Mouse (Mus musculus) olfactory bulb, adult 2 months (tissue): Measurements from ENCODE around the gene Garnl3. TPM values are rescaled to one million over a fixed set of nuclear protein-coding genes. Genes with fewer than 3 reads are reported as not detected.

Experiments used
- H3K27ac ChIP-seq: fragments of 200-500 bp; 2 replicates; pipeline ENCODE4 v1.5.1; 2012; ENCODE audit warnings: low read depth, low read length; ENCODE audit not compliant: insufficient read depth
- H3K4me1 ChIP-seq: fragments of 200-500 bp; 2 replicates; pipeline ENCODE4 v1.6.1; 2012; ENCODE audit warnings: low read length; ENCODE audit not compliant: control insufficient read depth, insufficient read depth
- H3K4me3 ChIP-seq: fragments of 200-500 bp; 2 replicates; pipeline ENCODE4 v1.5.1; 2012; ENCODE audit warnings: mild to moderate bottlenecking, low read depth, low read length, moderate library complexity; ENCODE audit not compliant: insufficient read depth
- CTCF ChIP-seq: fragments of 200-500 bp; IDR thresholded peaks from 2 replicates; pipeline ENCODE4 v1.5.1; 2012; ENCODE audit warnings: low read depth, mild to moderate bottlenecking, low read length, moderate library complexity; ENCODE audit not compliant: insufficient read depth
- POLR2A ChIP-seq: fragments of 200-500 bp; IDR thresholded peaks from 2 replicates; pipeline ENCODE4 v1.6.1; 2012; ENCODE audit warnings: mild to moderate bottlenecking, low read depth, low read length, moderate library complexity; ENCODE audit not compliant: insufficient read depth
- WGBS: fragments of 180-500 bp; shearing (Covaris S2); methylation state at CpG from one replicate; pipeline ENCODE4 v1.1.7; 2018; 5-methylcytosine and 5-hydroxymethylcytosine counted together
- polyA plus RNA-seq: library from polyadenylated mRNA; stranded (reverse); fragments of >200 nt; gene quantifications from 2 replicates; pipeline ENCODE4 v1.2.4, GENCODE M21; 2012; ENCODE audit warnings: low replicate concordance; ENCODE audit not compliant: missing spikeins, insufficient read depth, insufficient read length

Gene Garnl3
- polyA plus RNA-seq, 1 experiment, result not detected

DNA sequence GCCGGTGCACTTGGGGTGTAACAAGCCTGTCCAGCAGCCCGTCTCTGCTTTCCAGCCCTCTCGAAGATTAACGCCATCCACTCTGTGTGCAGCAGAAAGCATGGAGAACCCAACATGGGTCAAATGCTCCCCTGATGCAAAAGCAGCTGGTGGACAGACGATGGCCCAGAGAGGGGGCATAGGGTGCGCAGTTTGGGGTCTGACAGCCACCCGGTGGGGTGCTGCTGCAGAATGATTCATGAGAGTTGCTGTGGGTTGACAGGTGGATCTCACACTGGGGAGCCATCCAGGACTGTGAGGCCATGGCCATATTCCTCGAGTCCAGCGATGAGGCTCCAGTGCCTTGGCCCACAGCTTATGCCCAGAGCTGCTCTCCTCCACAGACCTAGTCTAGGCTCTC is 5.8 kb upstream of the Garnl3 start:
- Histone ChIP-seq H3K4me1 (no peaks in the 10 kb centered on the region), H3K4me3 (no peak overlapping the region), H3K27ac (no peak overlapping the region)
- TF ChIP-seq POLR2A (no peak), CTCF (no peak)
- 92% methylated on average over 9 of the region's 9 CpGs for WGBS

GRCm38 (mm10) chr2:33136366-33136765 is 4.9 kb upstream of the Garnl3 start:
- H3K4me1 ChIP-seq, result peaks cover 4% of the 10 kb centered on the region
- no peak overlapping the region for H3K27ac ChIP-seq
- TF ChIP-seq POLR2A, result no peak
- no peak for TF ChIP-seq CTCF
- WGBS, result 91% methylated on average over 6 of the region's 6 CpGs
- no peak overlapping the region for H3K4me3 ChIP-seq

GRCm38 (mm10) chr2:33134766-33135490 is 3.5 kb upstream of the Garnl3 start:
- 75% methylated on average over 7 of the region's 7 CpGs for WGBS

DNA sequence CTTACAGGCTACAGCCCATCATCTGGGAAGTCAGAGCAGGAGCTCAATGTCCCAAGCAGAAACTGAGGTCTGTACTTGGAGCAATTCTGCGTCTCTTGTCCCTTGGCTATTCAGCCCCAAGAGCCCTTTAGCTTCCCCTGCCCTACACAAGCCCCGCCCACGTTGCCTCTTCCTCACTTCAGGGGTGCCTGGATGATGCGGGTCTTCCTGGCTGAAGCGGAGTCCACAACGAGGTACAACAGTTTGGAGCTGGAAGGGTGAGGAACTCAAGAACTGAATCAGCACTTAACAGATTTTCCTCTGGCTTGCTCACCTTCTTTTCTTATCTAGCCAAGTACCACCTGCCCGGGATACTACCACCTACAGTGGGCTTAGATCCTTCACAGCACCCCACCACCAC is 852 bp upstream of the Garnl3 start:
- Histone ChIP-seq H3K4me1 (peaks cover 15% of the 10 kb centered on the region), H3K27ac (no peak overlapping the region), H3K4me3 (no peak overlapping the region)
- TF ChIP-seq CTCF, result no peak
- TF ChIP-seq POLR2A, result no peak
- WGBS, result 6% methylated on average over 7 of the region's 7 CpGs

More at GRCm38 (mm10) chr2:33134766-33135490, 3.5 kb upstream of the Garnl3 start:
- H3K27ac ChIP-seq, result no peak overlapping the region
- TF ChIP-seq CTCF, result no peak
- no peak for TF ChIP-seq POLR2A
- no peak overlapping the region for H3K4me3 ChIP-seq
- peaks cover 9% of the 10 kb centered on the region for H3K4me1 ChIP-seq

DNA sequence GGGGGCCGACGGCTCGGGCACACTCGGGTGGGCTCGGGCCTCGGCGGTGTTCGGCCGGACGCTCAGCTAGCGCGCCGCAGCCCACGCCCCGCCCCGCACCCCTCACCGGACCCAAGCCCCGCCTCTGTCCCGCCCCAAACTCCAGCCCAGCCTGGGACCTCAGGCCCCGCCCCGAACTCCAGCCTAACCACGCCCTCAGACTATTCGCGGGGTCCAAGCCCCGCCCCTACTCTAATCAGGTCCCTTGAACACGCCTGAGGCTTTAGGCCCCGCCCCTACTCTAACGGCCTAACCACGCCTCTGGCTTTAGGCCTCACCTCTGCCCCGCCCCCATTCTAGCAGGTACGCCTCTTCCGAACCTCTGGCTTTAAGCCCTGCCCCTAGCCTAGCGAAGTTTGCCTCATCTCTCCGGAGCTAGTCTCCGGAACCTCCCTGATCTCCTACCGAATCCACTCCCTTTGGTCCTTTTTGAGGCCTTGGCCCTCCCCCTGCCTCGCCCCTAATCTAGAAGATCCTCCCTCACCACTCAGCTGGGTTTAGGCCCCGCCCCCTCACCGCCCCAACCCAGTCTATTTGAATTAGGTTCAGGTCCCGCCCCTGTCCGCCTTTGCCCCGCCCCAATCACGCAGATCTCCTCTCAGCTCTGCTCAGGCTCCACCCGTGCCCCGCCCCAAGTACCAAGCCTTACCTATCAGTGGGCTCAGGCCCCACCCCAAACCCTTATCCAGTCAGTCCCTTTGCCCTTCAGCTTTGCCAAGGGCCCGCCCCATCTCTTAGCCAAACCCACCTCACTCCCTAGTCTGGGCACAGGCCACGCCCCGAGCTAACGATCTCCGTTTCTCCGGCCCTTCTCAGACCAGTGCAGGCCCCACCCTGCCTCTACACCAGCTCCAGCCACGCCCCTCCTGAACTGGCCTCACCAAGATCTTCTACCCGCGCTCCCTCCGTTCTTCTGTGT is 649 bp downstream of the Garnl3 start:
- TF ChIP-seq POLR2A, result no peak
- TF ChIP-seq CTCF, result no peak
- no peak overlapping the region for H3K27ac ChIP-seq
- H3K4me1 ChIP-seq, result peaks cover 15% of the 10 kb centered on the region
- under 1% methylated on average over 55 of the region's 55 CpGs for WGBS
- H3K4me3 ChIP-seq, result peak overlapping the region; percentile 71

- TF ChIP-seq POLR2A (no peak), CTCF (no peak)
- peaks cover 15% of the 10 kb centered on the region for H3K4me1 ChIP-seq
- WGBS, result under 1% methylated on average over 33 of the region's 33 CpGs
- peak overlapping the region; percentile 71 for H3K4me3 ChIP-seq
- H3K27ac ChIP-seq, result no peak overlapping the region
Measured at GRCm38 (mm10) chr2:33130141-33130525, 1.3 kb downstream of the Garnl3 start.

DNA sequence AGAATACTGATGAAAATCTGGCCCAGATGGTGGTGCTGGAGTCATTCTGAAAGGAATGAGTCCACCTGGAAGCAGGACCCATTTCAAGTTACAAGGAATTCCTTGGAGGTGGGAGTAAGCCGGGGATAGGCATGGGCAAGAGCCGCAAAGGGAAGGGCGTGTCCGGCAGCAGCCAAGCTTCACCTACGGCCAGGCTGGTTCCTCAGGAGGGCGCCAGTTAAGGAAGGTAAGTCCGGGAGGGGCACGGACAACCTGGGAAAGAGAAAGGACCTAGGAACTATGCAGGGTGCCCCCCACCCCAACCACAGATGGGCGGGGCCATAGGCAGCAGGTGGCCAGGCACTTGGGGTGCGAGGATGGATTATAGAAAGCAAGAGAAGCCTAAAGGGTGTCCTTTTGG is 1.8 kb downstream of the Garnl3 start:
- 5% methylated on average over 10 of the region's 10 CpGs for WGBS

GRCm38 (mm10) chr2:33129005-33129404 is 2.4 kb downstream of the Garnl3 start:
- Histone ChIP-seq H3K27ac (no peak overlapping the region), H3K4me3 (no peak overlapping the region), H3K4me1 (peaks cover 15% of the 10 kb centered on the region)
- WGBS, result 74% methylated on average over 2 of the region's 2 CpGs
- TF ChIP-seq POLR2A, result no peak
- no peak for TF ChIP-seq CTCF

More for the DNA sequence above, 1.8 kb downstream of the Garnl3 start:
- no peak for TF ChIP-seq POLR2A
- Histone ChIP-seq H3K4me3 (peak overlapping the region; percentile 71), H3K27ac (no peak overlapping the region), H3K4me1 (peaks cover 15% of the 10 kb centered on the region)

- Histone ChIP-seq H3K4me1 (peaks cover 15% of the 10 kb centered on the region), H3K27ac (no peak overlapping the region), H3K4me3 (no peak overlapping the region)
- TF ChIP-seq POLR2A (no peak), CTCF (no peak)
- 76% methylated on average over 2 of the region's 2 CpGs for WGBS
Measured at GRCm38 (mm10) chr2:33127271-33127670, 4.2 kb downstream of the Garnl3 start.
